Mouse (Mus musculus) thymus, adult 2 months (tissue): ENCODE results near the gene Lcn9.
A peak's percentile ranks its signal among the peaks of the same experiment; 100 is the strongest.

Experiments used
- CTCF ChIP-seq: fragments of 200-500 bp; IDR thresholded peaks from 2 replicates; pipeline ENCODE4 v1.5.1; 2012; ENCODE audit warnings: mild to moderate bottlenecking, control low read depth, low read length, moderate library complexity, borderline replicate concordance; ENCODE audit not compliant: control insufficient read depth, poor library complexity, insufficient read depth; ENCODE audit errors: extremely low read depth
- POLR2A ChIP-seq: fragments of 200-500 bp; IDR thresholded peaks from 2 replicates; pipeline ENCODE4 v1.6.1; 2012; ENCODE audit warnings: mild to moderate bottlenecking, low read length, control low read depth, moderate library complexity; ENCODE audit not compliant: control insufficient read depth, poor library complexity, insufficient read depth; ENCODE audit errors: extremely low read depth

- TF ChIP-seq CTCF (peak; percentile 80; the same call in 1 of the 2 replicates), POLR2A (no peak)
These were observed 13.3 kb downstream of the Lcn9 start for GRCm38 (mm10) chr2:25836291-25836690.
